In genomic region chr11:111088812-111089211, GRCm38 (mm10) we compare ENCODE assay signal across 17 mouse cellular contexts. TPM values are rescaled to one million over a fixed set of nuclear protein-coding genes. Genes with fewer than 3 reads are reported as not detected.
A peak's percentile ranks its signal among the peaks of the same experiment; 100 is the strongest.
DNase-seq lines count a peak whose midpoint lies in the region; ATAC-seq and TF ChIP-seq lines count a peak whose summit lies in the region.
"Had no signal": no experiment of that assay in that cellular context is flagged by ENCODE, and none has a peak within 500 bp of the region (broad histone marks: within the 10 kb centered on the region; RNA-seq: fewer than 3 reads in every experiment).

No protein-coding gene starts in this region.

- peak; percentile 9 for DNase-seq in gastrocnemius, postnatal 25 days
- DNase-seq in gastrocnemius, postnatal 14 days: no peak
- DNase-seq in 416B (ENCODE audit: low read depth): peak; percentile 4
- peak; percentile 26 for DNase-seq in forelimb bud, embryonic 11.5 days (ENCODE audit: low read depth, low spot score)
- DNase-seq in layer of hippocampus, postnatal 14 days (ENCODE audit: low spot score in 2 of 2): no peak
- DNase-seq in heart, postnatal 25 days (ENCODE audit: low spot score): no peak
- DNase-seq in left cerebral cortex, adult 2 months (ENCODE audit: extremely low spot score in 1 of 2, low spot score in 2 of 2): no peak
- DNase-seq: adrenal gland, adult 2 months; B cell, adult 2 months; cerebellum, adult 18-20 months; thymus, postnatal 4 days had no signal

- H3K4me3 ChIP-seq in left cerebral cortex, adult 2 months: no peak overlapping the region
- H3K4me3 ChIP-seq: forebrain, embryonic 15.5 days; heart, embryonic 15.5 days; hindbrain, embryonic 12.5 days; neural tube, embryonic 12.5 days had no signal

- intact Hi-C loops in gastrocnemius, postnatal 14 days (cut with DNase I; ENCODE audit: low total_unique reads): no loop called here
- intact Hi-C loops in heart, postnatal 25 days (cut with DNase I): no loop called here
- intact Hi-C loops in left cerebral cortex, adult 2 months (cut with DNase I): no loop called here

- ATAC-seq in megakaryocyte, adult 5-6 weeks (ENCODE audit: poor library complexity, severe bottlenecking): peak; percentile 78
- ATAC-seq: forebrain, embryonic 15.5 days; midbrain, embryonic 16.5 days had no signal

- TF ChIP-seq CTCF in left cerebral cortex, adult 2 months (IDR thresholded peaks at IDR 0.05): no peak

- no peak overlapping the region for H3K27ac ChIP-seq in left cerebral cortex, adult 2 months
- H3K27ac ChIP-seq: forebrain, embryonic 15.5 days; heart, embryonic 15.5 days; hindbrain, embryonic 12.5 days; neural tube, embryonic 12.5 days had no signal

RNA-seq across cellular contexts. Expression of gene Kcnj2, which starts 22.8 kb away (rescaled TPM):
- total RNA-seq in gastrocnemius, postnatal 25 days (2021): 10 to 100 TPM; 31.9 to 51.3 TPM
- total RNA-seq in gastrocnemius, postnatal 14 days (2021): 10 to 100 TPM; 31.6 to 32.4 TPM
- total RNA-seq in megakaryocyte, adult 5-6 weeks (2015): 8.3 and 9.5 TPM in 2 replicates
- total RNA-seq in megakaryocyte, adult 5-6 weeks (2017): 19.9 and 25.0 TPM in 2 replicates
- total RNA-seq in layer of hippocampus, postnatal 14 days (2021): 1 to 10 TPM; 5.1 to 6.0 TPM
- total RNA-seq in heart, postnatal 25 days (2021): 10 to 100 TPM; 42.4 to 45.6 TPM
- total RNA-seq in left cerebral cortex, adult 2 months (2021): 10 to 100 TPM; 18.2 to 19.2 TPM

Comparison
In these comparisons a context has a peak if more than half of its experiments do, and no peak if none do; other contexts are left out.
1. DNase-seq: peak in gastrocnemius, postnatal 25 days (single experiment), 416B (single experiment) and forelimb bud, embryonic 11.5 days (single experiment); none in gastrocnemius, postnatal 14 days (single experiment), layer of hippocampus, postnatal 14 days (0 of 2), heart, postnatal 25 days (single experiment) and left cerebral cortex, adult 2 months (0 of 2).